Mouse (Mus musculus) neutrophil, adult 65 days (primary cell): ENCODE data around the gene Pxn. TPM values are rescaled to one million over a fixed set of nuclear protein-coding genes. Genes with fewer than 3 reads are reported as not detected.

ENCODE experiments used
- total RNA-seq: library from RNA; stranded (reverse); gene quantifications from 2 replicates; pipeline ENCODE4 v1.2.4, GENCODE M21; 2023

Pxn gene
- total RNA-seq, result 398 and 435 TPM in 2 replicates

GRCm38 (mm10) chr5:115506454-115507201 is at the start of gene Pxn:
TSS of gene Pxn (plus strand) at chr5:115506676.

GRCm38 (mm10) chr5:115465642-115466420 is 40.6 kb upstream of the Pxn start, which contains the start of gene Pla2g1b:
TSS of gene Pla2g1b (plus strand) at chr5:115466262.

GRCm38 (mm10) chr5:115483947-115484920 is 22.2 kb upstream of the Pxn start, which contains the start of gene Sirt4:
TSS of gene Sirt4 (minus strand) at chr5:115484725.

DNA sequence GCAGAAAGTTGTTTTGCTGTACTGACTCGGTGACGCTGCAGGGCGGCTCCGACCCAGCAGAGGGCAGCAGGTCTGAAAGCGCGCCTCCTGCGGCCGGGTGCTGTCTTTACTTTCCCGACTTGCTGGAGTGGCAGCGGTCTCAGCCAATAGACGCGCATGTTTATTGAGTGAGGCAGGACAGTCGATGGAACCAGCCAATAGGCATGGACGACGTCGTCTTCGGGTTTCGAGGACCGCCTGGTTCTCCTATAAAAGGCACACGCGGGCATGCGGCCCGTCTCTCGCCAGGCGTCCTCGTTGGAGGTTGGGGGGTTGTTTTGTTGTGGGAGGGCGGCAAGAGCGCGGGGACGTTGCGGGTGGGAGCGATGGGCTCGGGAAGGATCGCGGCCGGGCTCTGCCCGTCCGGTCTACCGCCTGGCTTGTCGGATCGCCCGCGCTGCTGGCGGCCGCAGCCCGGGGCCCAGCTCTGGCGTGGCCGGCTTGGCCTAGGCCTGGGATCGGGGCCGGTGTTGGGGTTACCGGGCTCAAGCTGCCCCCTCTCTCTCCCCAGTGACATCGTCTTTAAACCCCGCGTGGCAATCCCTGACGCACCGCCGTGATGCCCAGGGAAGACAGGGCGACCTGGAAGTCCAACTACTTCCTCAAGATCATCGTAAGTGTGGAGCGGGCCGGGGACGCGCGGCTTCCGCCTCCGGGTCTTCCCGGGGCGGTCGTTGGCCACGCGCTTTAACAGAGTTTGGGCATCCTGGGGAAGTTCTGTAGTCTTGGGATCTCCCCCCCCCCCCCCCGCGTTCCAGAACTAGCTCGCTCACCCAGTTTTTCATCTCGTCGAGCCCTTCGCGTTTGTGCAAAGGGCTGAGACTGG is 53.0 kb downstream of the Pxn start, which contains the start of gene Rplp0:
TSS of gene Rplp0 (plus strand) at position 231 of the 865 bp plus-strand sequence.

DNA sequence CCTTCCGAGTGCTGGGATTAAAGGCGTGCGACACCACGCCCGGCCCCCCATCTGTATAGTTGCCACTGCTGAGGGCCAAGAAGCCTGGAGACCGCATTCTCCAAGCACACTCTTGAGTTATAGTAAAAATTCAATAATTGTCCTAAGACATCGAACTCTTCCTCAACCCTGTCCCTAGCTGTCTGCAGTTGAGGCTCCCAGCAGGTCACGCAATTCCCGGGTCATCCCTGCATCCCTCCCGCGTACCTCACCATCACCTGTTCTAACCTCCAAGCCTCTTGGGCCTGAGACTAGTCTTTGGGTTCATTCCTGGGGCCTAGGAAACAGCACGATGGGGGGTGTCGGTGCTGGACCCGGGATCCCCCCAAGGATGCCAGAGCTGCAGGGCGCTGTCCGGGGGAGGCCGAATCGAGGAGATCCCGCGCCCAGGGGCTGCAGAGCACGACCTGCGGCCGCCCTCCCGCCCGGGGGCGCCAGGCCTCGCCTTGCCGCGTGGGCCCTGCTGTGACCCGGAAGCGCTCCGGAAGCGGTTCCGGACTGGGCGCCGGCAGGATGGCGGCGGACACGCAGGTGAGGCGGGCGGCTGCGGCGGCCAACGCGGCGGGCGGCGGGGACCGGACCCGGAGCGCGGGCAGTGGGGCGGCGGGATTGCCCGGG is 58.4 kb downstream of the Pxn start, which contains the start of gene Gcn1l1:
TSS of gene Gcn1l1 (plus strand) at position 518 of the 657 bp plus-strand sequence.

Other genes with a start within 250 kb of the Pxn start
- gene Rnf10, start 233.8 kb upstream of the Pxn start, total RNA-seq, result 197 and 217 TPM in 2 replicates
- 7.1 and 13.0 TPM in 2 replicates for gene Coq5, start 227.0 kb upstream of the Pxn start, total RNA-seq
- 149 and 192 TPM in 2 replicates for gene Dynll1, start 205.7 kb upstream of the Pxn start, total RNA-seq
- gene Srsf9, start 179.5 kb upstream of the Pxn start, total RNA-seq, result 43.0 and 57.0 TPM in 2 replicates
- 4.6 and 6.4 TPM in 2 replicates for gene Gatc, start 165.5 kb upstream of the Pxn start, total RNA-seq
- 16.3 and 17.9 TPM in 2 replicates for gene Triap1, start 165.5 kb upstream of the Pxn start, total RNA-seq
- 186 and 217 TPM in 2 replicates for gene Cox6a1, start 157.7 kb upstream of the Pxn start, total RNA-seq
- not detected in 2 replicates for gene Msi1, start 77.1 kb upstream of the Pxn start, total RNA-seq
- not detected in 2 replicates for gene Pla2g1b, start 40.4 kb upstream of the Pxn start, total RNA-seq
- gene Sirt4, start 22.0 kb upstream of the Pxn start, total RNA-seq, result 1.4 and 6.7 TPM in 2 replicates
- gene Rplp0, start 52.8 kb downstream of the Pxn start, total RNA-seq, result 522 and 542 TPM in 2 replicates
- gene Gcn1l1, start 58.6 kb downstream of the Pxn start, total RNA-seq, result 20.9 and 33.2 TPM in 2 replicates
- gene Rab35, start 125.2 kb downstream of the Pxn start, total RNA-seq, result 65.3 and 65.9 TPM in 2 replicates
- gene Bicdl1, start 224.9 kb downstream of the Pxn start, total RNA-seq, result 1.1 and 1.2 TPM in 2 replicates